23 mouse cellular contexts compared by ENCODE assay signal in genomic region chr4:138550557-138550956, GRCm38 (mm10).
DNase-seq lines count a peak whose midpoint lies in the region; ATAC-seq lines count a peak whose summit lies in the region.
"Had no signal": no experiment of that assay in that cellular context is flagged by ENCODE, and none has a peak within 500 bp of the region (broad histone marks: within the 10 kb centered on the region; RNA-seq: fewer than 3 reads in every experiment).

No protein-coding gene starts in this region.

- no peaks in the 10 kb centered on the region for H3K36me3 ChIP-seq in limb, embryonic 11.5 days (ENCODE audit: control insufficient read depth, insufficient read depth, low read length)
- H3K36me3 ChIP-seq in limb, embryonic 10.5 days: no peaks in the 10 kb centered on the region
- no peaks in the 10 kb centered on the region for H3K36me3 ChIP-seq in heart, embryonic 12.5 days
- H3K36me3 ChIP-seq: embryonic facial prominence, embryonic 15.5 days; limb, embryonic 12.5 days; midbrain, embryonic 13.5 days had no signal

- WGBS in limb, embryonic 11.5 days: 54% methylated on average over 5 of the region's 5 CpGs
- WGBS in limb, embryonic 10.5 days: 60% methylated on average over 5 of the region's 5 CpGs
- WGBS in heart, embryonic 12.5 days: 54% methylated on average over 5 of the region's 5 CpGs

- no peak overlapping the region for H3K9ac ChIP-seq in limb, embryonic 11.5 days (ENCODE audit: low read length)
- no peak overlapping the region for H3K9ac ChIP-seq in heart, embryonic 12.5 days
- H3K9ac ChIP-seq: embryonic facial prominence, embryonic 15.5 days; hindbrain, embryonic 14.5 days; limb, embryonic 12.5 days; liver, postnatal 0 days; midbrain, embryonic 13.5 days had no signal

- peak; percentile 21 for DNase-seq in adrenal gland, postnatal 14 days
- DNase-seq in adrenal gland, postnatal 4 days (ENCODE audit: low spot score in 2 of 2): no peak
- DNase-seq in limb, embryonic 11.5 days (ENCODE audit: low spot score): peak; percentile 56
- DNase-seq in limb, embryonic 10.5 days (ENCODE audit: low spot score): no peak
- DNase-seq in R1 (ENCODE audit: low read depth, low spot score): peak; percentile 31
- peak; percentile 42 for DNase-seq in forelimb bud, embryonic 11.5 days (ENCODE audit: low read depth, low spot score)
- no peak for DNase-seq in urinary bladder, postnatal 4 days (ENCODE audit: low spot score in 2 of 2)
- DNase-seq: cerebellum, adult 11 months; cerebellum, adult 9-11 months; gastrocnemius, postnatal 36 days; heart, postnatal 4 days; kidney, adult 2 months; liver, postnatal 0 days; lung, postnatal 14 days; right cerebral cortex, postnatal 4 days; thymus, postnatal 25 days had no signal

- no peak for ATAC-seq in limb, embryonic 11.5 days (ENCODE audit: insufficient number of reproducible peaks, low FRiP score, low TSS enrichment, low read depth)
- ATAC-seq in heart, embryonic 12.5 days (ENCODE audit: insufficient number of reproducible peaks, low FRiP score): no peak
- ATAC-seq: forebrain, embryonic 14.5 days; liver, postnatal 0 days; midbrain, embryonic 13.5 days had no signal

- no peak overlapping the region for H3K4me3 ChIP-seq in limb, embryonic 11.5 days (ENCODE audit: low read depth, low read length)
- no peak overlapping the region for H3K4me3 ChIP-seq in limb, embryonic 10.5 days
- no peak overlapping the region for H3K4me3 ChIP-seq in heart, embryonic 12.5 days
- H3K4me3 ChIP-seq: embryonic facial prominence, embryonic 15.5 days; limb, embryonic 12.5 days; midbrain, embryonic 13.5 days had no signal

- H3K27me3 ChIP-seq in limb, embryonic 11.5 days (ENCODE audit: control insufficient read depth, insufficient read depth, low read length): peaks cover 20% of the 10 kb centered on the region
- H3K27me3 ChIP-seq in limb, embryonic 10.5 days (ENCODE audit: low read depth, poor library complexity, severe bottlenecking): peaks cover 62% of the 10 kb centered on the region
- H3K27me3 ChIP-seq in heart, embryonic 12.5 days (replicated peaks): peaks cover 77% of the 10 kb centered on the region

- H3K9me3 ChIP-seq in limb, embryonic 11.5 days (ENCODE audit: control insufficient read depth, low read length): no peaks in the 10 kb centered on the region
- no peaks in the 10 kb centered on the region for H3K9me3 ChIP-seq in limb, embryonic 10.5 days (replicated peaks)
- no peaks in the 10 kb centered on the region for H3K9me3 ChIP-seq in heart, embryonic 12.5 days (replicated peaks)
- H3K9me3 ChIP-seq: embryonic facial prominence, embryonic 15.5 days; limb, embryonic 12.5 days; midbrain, embryonic 13.5 days had no signal

- no peak overlapping the region for H3K27ac ChIP-seq in limb, embryonic 11.5 days (replicated peaks; ENCODE audit: low read depth, low read length)
- H3K27ac ChIP-seq in limb, embryonic 10.5 days: no peak overlapping the region
- no peak overlapping the region for H3K27ac ChIP-seq in heart, embryonic 12.5 days (ENCODE audit: poor library complexity, severe bottlenecking)
- H3K27ac ChIP-seq: embryonic facial prominence, embryonic 15.5 days; hindbrain, embryonic 14.5 days; limb, embryonic 12.5 days; midbrain, embryonic 13.5 days had no signal

- peaks cover 7% of the 10 kb centered on the region for H3K4me1 ChIP-seq in limb, embryonic 11.5 days (ENCODE audit: control insufficient read depth, insufficient read depth, low read length)
- H3K4me1 ChIP-seq in limb, embryonic 10.5 days: peaks cover 26% of the 10 kb centered on the region
- H3K4me1 ChIP-seq in heart, embryonic 12.5 days (replicated peaks): no peaks in the 10 kb centered on the region

- no peak overlapping the region for H3K4me2 ChIP-seq in limb, embryonic 11.5 days (ENCODE audit: low read depth, severe bottlenecking)
- no peak overlapping the region for H3K4me2 ChIP-seq in heart, embryonic 12.5 days
- H3K4me2 ChIP-seq: embryonic facial prominence, embryonic 15.5 days; hindbrain, embryonic 14.5 days; limb, embryonic 12.5 days; liver, embryonic 11.5 days; midbrain, embryonic 13.5 days had no signal

Comparison
In these comparisons a context has a peak if more than half of its experiments do, and no peak if none do; other contexts are left out.
1. DNase-seq: peak in adrenal gland, postnatal 14 days (single experiment), limb, embryonic 11.5 days (single experiment), R1 (single experiment) and forelimb bud, embryonic 11.5 days (single experiment); none in adrenal gland, postnatal 4 days (0 of 2), limb, embryonic 10.5 days (single experiment) and urinary bladder, postnatal 4 days (0 of 2).